Mouse (Mus musculus) adrenal gland, postnatal 36 days (tissue): ENCODE measurements at regions not wholly inside any gene's neighbourhood (a gene's known extent, or its start where the extent isn't known, plus 50 kb on each side); places are given as distances from the start of the nearest gene placed in this dataset.

ENCODE experiments used
- DNase-seq, 2 experiments: peaks; one replicate each; pipeline ENCODE4 v3.0.0; 2021; ENCODE audit warnings: mixed read lengths in 1 of 2

DNA sequence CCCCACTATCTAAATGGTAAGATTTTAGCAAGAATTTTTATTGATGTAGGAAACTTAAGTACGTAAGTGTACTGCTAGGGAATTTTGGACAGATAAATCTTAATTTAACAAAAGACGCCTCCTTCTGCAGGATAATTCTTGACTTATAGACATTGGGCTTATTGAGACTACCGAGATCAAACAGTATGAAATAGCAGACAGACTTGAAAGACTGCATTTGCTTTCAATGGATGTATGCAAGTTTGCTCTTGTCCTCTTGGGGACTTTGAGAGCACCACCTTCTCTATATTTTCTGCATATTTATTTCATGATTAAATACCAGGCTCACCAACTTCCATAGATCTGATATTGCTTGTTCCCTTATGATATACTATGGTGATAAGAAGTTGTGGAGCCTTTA is 92.8 kb upstream of the 1700056E22Rik start:
- DNase-seq, result no peak
